Mouse (Mus musculus) midbrain, embryonic 15.5 days (tissue): ENCODE measurements at regions not wholly inside any gene's neighbourhood (a gene's known extent, or its start where the extent isn't known, plus 50 kb on each side); places are given as distances from the start of the nearest gene placed in this dataset.
"Not testable (repeated sequence)": the region's sequence is repeated elsewhere in the genome, so short reads cannot be mapped to it uniquely, and the experiment has no call there.

Experiments used
- ATAC-seq: fragments of 200-750 bp; cut with Nextera tagmentation; replicated peaks from 2 replicates; pipeline ENCODE4 v1.8.0; 2017; ENCODE audit warnings: moderate TSS enrichment
- H3K27ac ChIP-seq: fragments of 300-500 bp; sonication (generic); 2 replicates; pipeline ENCODE4 v1.5.1; 2015; ENCODE audit warnings: mild to moderate bottlenecking, inconsistent platforms
- H3K27me3 ChIP-seq: fragments of 300-500 bp; sonication (generic); replicated peaks from 2 replicates; pipeline ENCODE4 v1.6.1; 2015; ENCODE audit warnings: inconsistent platforms
- H3K36me3 ChIP-seq: fragments of 300-500 bp; sonication (generic); replicated peaks from 2 replicates; pipeline ENCODE4 v1.6.1; 2015; ENCODE audit warnings: inconsistent platforms
- H3K4me1 ChIP-seq: fragments of 300-500 bp; sonication (generic); 2 replicates; pipeline ENCODE4 v1.6.1; 2015; ENCODE audit warnings: inconsistent platforms
- H3K4me2 ChIP-seq: fragments of 300-500 bp; sonication (generic); 2 replicates; pipeline ENCODE4 v1.6.1; 2015; ENCODE audit warnings: inconsistent platforms, mild to moderate bottlenecking, moderate library complexity
- H3K4me3 ChIP-seq: fragments of 300-500 bp; sonication (generic); 2 replicates; pipeline ENCODE4 v1.5.1; 2015; ENCODE audit warnings: mild to moderate bottlenecking, inconsistent platforms
- H3K9ac ChIP-seq: fragments of 300-500 bp; sonication (generic); 2 replicates; pipeline ENCODE4 v1.6.1; 2015; ENCODE audit warnings: mild to moderate bottlenecking, inconsistent platforms
- H3K9me3 ChIP-seq: fragments of 300-500 bp; sonication (generic); 2 replicates; pipeline ENCODE4 v1.6.1; 2016; ENCODE audit warnings: inconsistent platforms
- WGBS: fragments of 180-500 bp; shearing (Covaris S2); methylation state at CpG from one replicate; pipeline ENCODE4 v1.1.7; 2015; ENCODE audit warnings: mixed read lengths; 5-methylcytosine and 5-hydroxymethylcytosine counted together

DNA sequence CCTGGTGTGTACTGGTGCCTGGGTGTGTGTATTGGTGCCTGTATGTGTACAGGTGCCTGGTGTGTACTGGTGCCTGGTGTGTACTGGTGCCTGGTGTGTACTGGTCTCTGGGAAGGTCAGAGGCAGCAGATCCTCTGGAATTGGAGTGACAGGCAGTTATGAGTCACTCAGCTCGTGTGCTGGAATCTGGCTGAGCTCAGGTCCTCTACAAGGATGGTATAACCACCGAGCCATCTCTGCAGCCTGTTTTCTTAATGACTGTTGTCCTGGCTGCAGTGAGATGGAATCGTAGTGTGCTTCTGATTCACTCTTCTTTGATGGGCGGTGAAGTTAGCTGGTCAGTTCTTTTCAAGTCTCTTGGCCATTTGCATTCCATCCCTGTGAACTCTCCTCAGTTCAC is 164.2 kb upstream of the Rtl1 start:
- Histone ChIP-seq H3K4me3 (no peak overlapping the region), H3K9ac (no peak overlapping the region), H3K27me3 (no peaks in the 10 kb centered on the region), H3K4me2 (no peak overlapping the region), H3K27ac (no peak overlapping the region), H3K36me3 (no peaks in the 10 kb centered on the region), H3K4me1 (no peaks in the 10 kb centered on the region), H3K9me3 (no peaks in the 10 kb centered on the region)
- 69% methylated on average over 4 of the region's 4 CpGs for WGBS
- no peak for ATAC-seq

DNA sequence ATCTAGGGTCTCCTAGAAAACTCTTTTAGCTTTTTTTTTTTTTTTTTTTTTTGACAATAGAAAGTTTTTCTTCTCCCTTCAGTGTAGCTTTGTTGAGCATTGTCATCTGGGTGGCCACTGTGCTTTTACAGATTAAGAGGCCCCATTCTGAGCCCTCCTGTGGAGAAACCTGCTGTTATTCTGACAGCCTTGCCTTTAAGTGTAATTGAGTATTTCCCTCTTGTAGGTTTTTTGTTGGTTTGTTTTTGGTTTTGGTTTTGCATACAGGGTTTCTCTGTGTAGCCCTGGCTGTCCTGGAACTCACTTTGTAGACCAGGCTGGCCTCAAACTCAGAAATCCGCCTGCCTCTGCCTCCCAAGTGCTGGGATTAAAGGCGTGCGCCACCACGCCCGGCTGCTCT is 166.5 kb upstream of the Rtl1 start:
- not testable (repeated sequence) for H3K27me3 ChIP-seq, H3K4me1 ChIP-seq
- WGBS, result 88% methylated on average over 5 of the region's 5 CpGs

DNA sequence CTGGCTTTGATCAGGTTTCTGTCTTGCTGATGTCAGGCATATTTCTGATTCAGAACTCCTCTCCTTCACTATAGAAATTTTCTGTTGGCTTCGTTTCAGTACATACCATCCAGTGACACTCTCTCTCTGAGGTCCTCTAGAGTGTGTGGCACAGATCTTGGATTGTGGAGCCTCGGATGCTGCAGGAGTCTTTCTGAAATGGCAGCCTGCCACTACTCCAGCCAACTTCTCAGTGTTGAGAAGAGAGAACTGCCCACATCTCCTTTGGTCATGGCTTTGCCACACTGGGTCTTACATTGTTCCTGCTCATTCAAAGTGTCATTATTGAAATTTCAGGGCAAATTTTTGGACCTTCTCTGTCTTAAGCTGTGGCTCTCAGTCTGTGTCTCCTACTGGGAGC is 172.4 kb upstream of the Rtl1 start:
- no peaks in the 10 kb centered on the region for H3K27me3 ChIP-seq
- no peak overlapping the region for H3K9ac ChIP-seq
- H3K36me3 ChIP-seq, result no peaks in the 10 kb centered on the region
- WGBS, result 54% methylated on average over 2 of the region's 2 CpGs
- no peaks in the 10 kb centered on the region for H3K9me3 ChIP-seq
- H3K4me1 ChIP-seq, result no peaks in the 10 kb centered on the region
- no peak overlapping the region for H3K27ac ChIP-seq
- H3K4me2 ChIP-seq, result no peak overlapping the region
- ATAC-seq, result no peak
- no peak overlapping the region for H3K4me3 ChIP-seq

More for the DNA sequence above, 166.5 kb upstream of the Rtl1 start:
- not testable (repeated sequence) for H3K9ac ChIP-seq, H3K4me2 ChIP-seq, ATAC-seq, H3K27ac ChIP-seq, H3K9me3 ChIP-seq, H3K4me3 ChIP-seq, H3K36me3 ChIP-seq

DNA sequence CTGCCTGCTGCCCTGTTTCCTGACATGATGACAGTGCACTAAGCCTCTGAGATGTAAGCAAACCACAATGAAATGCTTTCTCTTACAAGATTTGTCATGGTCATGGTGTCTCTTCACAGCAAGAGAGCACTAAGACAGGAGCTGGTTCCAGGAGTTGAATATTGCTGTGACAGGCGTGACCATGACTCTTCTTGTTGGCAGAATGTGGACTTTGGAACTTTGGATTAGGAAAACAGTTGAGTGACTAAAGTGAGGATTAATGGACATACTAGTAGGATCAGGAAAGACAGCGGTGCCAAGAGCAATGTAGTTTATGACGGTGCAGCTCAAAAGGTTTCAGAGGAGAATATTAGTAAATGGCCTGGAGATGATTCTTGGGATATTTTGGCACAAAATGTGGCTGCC is 173.8 kb upstream of the Rtl1 start:
- H3K27me3 ChIP-seq, result no peaks in the 10 kb centered on the region
- H3K36me3 ChIP-seq, result no peaks in the 10 kb centered on the region
- no peak overlapping the region for H3K4me2 ChIP-seq
- no peak overlapping the region for H3K4me3 ChIP-seq
- 49% methylated on average over 3 of the region's 3 CpGs for WGBS
- ATAC-seq, result no peak
- no peak overlapping the region for H3K27ac ChIP-seq
- no peak overlapping the region for H3K9ac ChIP-seq
- H3K4me1 ChIP-seq, result no peaks in the 10 kb centered on the region
- H3K9me3 ChIP-seq, result no peaks in the 10 kb centered on the region

DNA sequence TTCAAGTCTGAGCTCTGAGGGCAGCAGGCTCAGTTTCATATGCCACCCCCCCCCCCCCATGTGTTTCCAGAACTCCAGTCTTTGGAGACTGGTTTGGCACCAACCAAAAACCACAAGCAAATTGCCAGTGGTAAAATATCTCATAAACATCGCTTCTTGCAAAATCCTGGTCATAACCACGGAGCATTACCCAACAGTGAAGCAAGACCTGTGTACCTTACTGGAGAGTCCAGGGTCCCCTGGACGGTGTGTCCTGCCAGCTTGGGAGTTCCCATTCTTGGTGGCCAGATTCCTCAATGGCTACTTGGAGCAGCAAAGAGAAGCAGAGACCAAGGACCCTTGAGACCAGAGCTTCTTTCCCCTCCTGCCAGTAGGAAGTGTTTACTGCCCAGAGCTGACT is 198.7 kb upstream of the Rtl1 start:
- no peak overlapping the region for H3K27ac ChIP-seq
- H3K4me1 ChIP-seq, result no peaks in the 10 kb centered on the region
- H3K4me3 ChIP-seq, result no peak overlapping the region
- no peak for ATAC-seq
- H3K9ac ChIP-seq, result no peak overlapping the region
- no peaks in the 10 kb centered on the region for H3K27me3 ChIP-seq
- H3K9me3 ChIP-seq, result no peaks in the 10 kb centered on the region
- H3K36me3 ChIP-seq, result no peaks in the 10 kb centered on the region
- H3K4me2 ChIP-seq, result no peak overlapping the region
- 94% methylated on average over 3 of the region's 3 CpGs for WGBS

DNA sequence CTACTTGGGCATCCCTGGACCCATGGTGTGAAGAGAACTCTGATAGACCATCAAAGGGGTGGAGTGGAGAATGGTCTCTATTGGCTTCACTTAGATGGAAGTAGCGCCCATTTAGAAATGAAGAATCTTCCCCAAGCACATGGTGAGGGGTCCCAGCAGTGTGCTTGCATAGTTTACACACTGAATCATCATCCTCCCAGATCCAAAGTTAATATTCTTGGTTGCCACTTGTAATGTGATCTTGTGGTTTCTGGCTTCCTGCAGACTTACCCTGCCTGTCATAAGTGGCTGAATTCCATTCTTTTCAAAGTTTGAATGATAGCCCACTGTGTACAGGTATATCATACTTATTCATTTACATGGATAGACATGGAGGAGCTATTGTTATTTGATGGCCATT is 199.3 kb upstream of the Rtl1 start:
- WGBS, result 86% methylated on average over 1 of the region's 1 CpGs
- Histone ChIP-seq H3K4me2 (no peak overlapping the region), H3K4me1 (no peaks in the 10 kb centered on the region), H3K9ac (no peak overlapping the region), H3K9me3 (no peaks in the 10 kb centered on the region), H3K4me3 (no peak overlapping the region), H3K27ac (no peak overlapping the region), H3K27me3 (no peaks in the 10 kb centered on the region), H3K36me3 (no peaks in the 10 kb centered on the region)
- ATAC-seq, result no peak

DNA sequence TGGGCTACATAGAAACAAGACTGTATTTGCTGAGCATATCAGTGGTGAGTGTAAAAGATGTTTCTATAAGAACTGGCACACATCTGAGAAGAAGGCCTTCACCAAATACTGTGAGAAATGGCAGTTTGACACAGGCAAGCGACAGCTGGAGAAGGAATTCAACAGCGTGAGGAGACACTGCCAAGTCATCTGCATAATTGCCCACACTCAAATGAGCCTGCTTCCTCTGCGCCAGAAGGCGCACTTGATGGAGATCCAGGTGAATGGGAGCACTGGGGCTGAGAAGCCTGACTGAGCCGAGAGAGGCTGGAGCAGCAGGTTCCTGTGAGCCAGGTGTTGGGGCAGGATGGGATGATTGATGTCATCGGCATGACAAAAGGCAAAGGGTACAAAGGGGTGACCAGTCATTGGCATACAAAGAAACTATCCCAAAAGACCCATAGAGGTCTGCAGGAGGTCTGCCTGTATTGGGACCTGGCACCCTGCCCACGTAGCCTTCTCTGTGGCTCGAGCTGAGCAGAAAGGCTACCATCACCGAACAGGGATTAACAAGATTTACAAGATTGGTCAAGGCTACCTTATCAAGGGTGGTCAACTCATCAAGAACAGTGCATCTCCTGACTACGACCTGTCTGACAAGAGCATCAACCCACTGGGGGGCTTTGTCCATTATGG is 227.2 kb upstream of the Rtl1 start:
- no peak overlapping the region for H3K9ac ChIP-seq
- no peaks in the 10 kb centered on the region for H3K27me3 ChIP-seq
- peaks cover 5% of the 10 kb centered on the region; the same call in 1 of the 2 replicates for H3K4me1 ChIP-seq
- ATAC-seq, result no peak
- H3K4me2 ChIP-seq, result no peak overlapping the region
- H3K4me3 ChIP-seq, result no peak overlapping the region
- H3K27ac ChIP-seq, result no peak overlapping the region
- WGBS, result 82% methylated on average over 10 of the region's 10 CpGs
- H3K36me3 ChIP-seq, result no peaks in the 10 kb centered on the region
- H3K9me3 ChIP-seq, result no peaks in the 10 kb centered on the region

DNA sequence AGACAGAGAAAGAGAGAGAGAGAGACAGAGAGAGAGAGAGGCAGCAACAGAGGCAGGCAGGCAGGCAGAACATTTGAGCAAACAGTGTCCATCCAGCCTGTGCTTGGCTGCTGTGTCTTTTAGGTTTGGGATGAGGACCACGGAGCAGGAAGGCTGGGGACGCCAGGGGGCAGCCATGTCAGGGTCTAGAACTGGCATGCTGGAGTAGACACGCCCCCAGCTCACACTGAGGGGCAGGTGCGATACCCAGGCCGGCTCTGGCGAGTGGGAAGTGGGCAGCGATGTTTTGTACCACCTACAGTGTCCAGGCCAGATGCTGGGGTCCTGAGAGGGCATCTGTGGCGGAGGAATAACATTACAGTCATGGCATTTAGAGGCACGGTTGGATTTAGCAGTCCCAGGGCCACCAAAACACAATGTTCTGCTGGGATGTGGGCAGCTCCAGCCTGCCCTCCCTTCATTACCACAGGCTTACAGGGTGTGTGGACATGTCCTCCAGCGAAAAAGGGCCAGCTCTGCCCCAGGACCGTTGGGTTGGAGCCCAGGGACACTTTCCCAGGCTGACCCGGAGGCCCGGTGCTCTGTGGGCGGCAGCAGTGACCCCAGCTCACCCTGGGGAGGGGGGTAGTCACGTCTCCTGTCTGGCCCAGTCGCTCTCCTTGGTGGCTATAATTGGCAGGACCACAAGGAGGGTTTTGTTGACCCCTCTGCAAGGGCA is 230.3 kb upstream of the Rtl1 start:
- Histone ChIP-seq H3K4me2 (no peak overlapping the region), H3K9ac (no peak overlapping the region), H3K36me3 (no peaks in the 10 kb centered on the region), H3K4me3 (no peak overlapping the region), H3K27ac (no peak overlapping the region), H3K9me3 (no peaks in the 10 kb centered on the region), H3K4me1 (peaks cover 5% of the 10 kb centered on the region; the same call in 1 of the 2 replicates), H3K27me3 (no peaks in the 10 kb centered on the region)
- ATAC-seq, result 0 out of 2 replicates have a peak, but pooled peaks have one; percentile 17
- 26% methylated on average over 16 of the region's 16 CpGs for WGBS

DNA sequence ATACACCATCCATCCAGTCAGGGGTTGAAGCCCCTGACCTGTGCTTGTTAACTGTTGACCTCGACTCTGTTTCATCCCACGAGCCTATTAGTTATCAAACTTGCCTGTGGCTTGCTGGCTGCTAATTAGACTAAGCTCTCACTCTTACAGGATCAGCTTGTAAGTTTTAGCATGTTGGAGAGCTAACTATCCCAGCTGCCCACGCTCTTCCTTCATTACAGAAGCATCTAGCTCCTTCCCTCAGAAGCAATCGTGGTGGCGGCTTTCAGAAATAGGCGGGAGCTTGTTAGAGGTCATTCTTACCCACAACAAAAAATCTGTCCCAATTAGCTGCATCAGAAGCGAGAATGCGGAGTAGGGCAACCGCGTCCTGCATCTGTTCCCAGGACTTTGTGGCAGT is 232.8 kb upstream of the Rtl1 start:
- Histone ChIP-seq H3K27me3 (no peaks in the 10 kb centered on the region), H3K4me2 (no peak overlapping the region), H3K4me3 (no peak overlapping the region), H3K9me3 (no peaks in the 10 kb centered on the region), H3K4me1 (peaks cover 5% of the 10 kb centered on the region; the same call in 1 of the 2 replicates), H3K9ac (no peak overlapping the region), H3K36me3 (no peaks in the 10 kb centered on the region), H3K27ac (no peak overlapping the region)
- no peak for ATAC-seq
- 73% methylated on average over 10 of the region's 10 CpGs for WGBS

DNA sequence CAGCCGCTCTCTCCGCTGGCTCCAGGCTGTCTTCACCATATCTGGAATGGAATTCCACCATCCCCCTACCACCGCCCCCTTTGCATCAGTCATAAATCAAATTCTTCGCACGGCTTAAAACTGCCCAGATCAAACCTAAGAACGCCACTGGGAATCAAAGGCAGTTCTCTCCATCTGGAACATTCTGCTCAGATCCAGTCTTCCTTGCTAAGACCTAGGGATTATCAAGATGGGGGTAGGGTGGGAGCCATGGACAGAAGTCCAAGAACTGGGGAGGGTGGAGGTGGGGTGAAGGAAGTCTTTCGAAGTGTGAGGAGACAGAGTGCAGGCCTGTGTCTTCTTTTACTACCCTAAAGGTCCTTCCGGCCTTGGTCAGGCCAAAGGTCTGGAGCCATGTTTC is 236.4 kb upstream of the Rtl1 start:
- Histone ChIP-seq H3K36me3 (no peaks in the 10 kb centered on the region), H3K4me3 (no peak overlapping the region), H3K4me1 (peaks cover 12% of the 10 kb centered on the region), H3K9me3 (no peaks in the 10 kb centered on the region), H3K27ac (no peak overlapping the region), H3K27me3 (no peaks in the 10 kb centered on the region), H3K4me2 (no peak overlapping the region), H3K9ac (no peak overlapping the region)
- ATAC-seq, result no peak
- whole genome bisulfite sequencing, result 93% methylated on average over 8 of the region's 8 CpGs

DNA sequence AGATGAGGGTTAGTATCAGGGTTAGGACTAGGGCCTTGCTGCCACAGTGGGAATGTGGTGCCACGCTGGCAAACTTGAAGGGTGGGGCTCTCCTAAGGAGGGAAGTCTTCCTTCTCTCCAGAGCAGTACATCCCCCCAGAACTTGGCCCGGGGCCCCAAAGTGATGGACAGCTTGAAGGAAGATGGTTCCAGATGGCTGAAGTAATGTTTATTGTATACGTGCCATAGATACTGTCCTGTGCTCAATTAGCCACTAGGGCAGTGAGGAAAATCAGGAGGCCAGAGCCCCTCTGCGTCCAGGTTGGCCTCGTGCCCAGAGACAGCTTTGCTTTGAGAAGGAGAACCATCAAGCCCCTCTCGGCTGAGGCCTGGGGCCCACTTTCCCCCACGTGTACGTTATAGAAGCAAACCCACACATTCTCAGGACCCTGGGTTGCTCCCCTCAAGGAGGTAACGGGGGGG is 239.0 kb upstream of the Rtl1 start:
- no peaks in the 10 kb centered on the region for H3K27me3 ChIP-seq
- no peak overlapping the region for H3K4me3 ChIP-seq
- no peak for ATAC-seq
- peaks cover 12% of the 10 kb centered on the region for H3K4me1 ChIP-seq
- no peak overlapping the region for H3K9ac ChIP-seq
- no peak overlapping the region for H3K4me2 ChIP-seq
- 41% methylated on average over 9 of the region's 9 CpGs for WGBS
- H3K27ac ChIP-seq, result no peak overlapping the region
- no peaks in the 10 kb centered on the region for H3K36me3 ChIP-seq
- no peaks in the 10 kb centered on the region for H3K9me3 ChIP-seq

DNA sequence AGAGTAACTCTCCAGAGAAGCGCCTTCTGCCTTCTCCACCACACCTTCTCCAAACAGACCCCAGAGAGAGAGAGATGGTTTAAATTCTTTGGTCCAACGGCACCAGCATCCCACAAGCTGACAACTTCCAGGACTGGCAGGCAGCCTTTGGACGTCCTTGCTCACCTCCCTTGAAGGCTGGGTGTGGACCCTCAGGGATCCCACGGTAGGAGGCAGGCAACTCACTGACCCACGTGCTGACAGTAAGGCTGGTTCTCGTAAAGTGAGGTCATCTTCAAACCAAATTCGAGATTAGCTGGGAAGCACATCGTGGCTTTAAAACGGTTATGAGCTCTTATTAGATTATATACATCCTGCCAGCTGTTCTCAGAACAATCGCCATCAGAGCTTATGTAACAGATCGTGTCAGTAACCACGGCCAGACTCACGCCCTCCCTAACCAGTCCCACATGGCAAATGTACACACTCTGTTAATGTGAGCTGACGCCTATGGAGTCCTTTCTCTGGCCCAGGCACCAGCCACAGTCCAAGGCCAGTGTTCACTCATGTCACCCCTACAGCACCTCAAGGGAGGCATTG is 239.9 kb upstream of the Rtl1 start:
- WGBS, result 67% methylated on average over 14 of the region's 14 CpGs
- no peaks in the 10 kb centered on the region for H3K9me3 ChIP-seq
- H3K27ac ChIP-seq, result no peak overlapping the region
- no peak overlapping the region for H3K4me2 ChIP-seq
- no peaks in the 10 kb centered on the region for H3K36me3 ChIP-seq
- H3K9ac ChIP-seq, result no peak overlapping the region
- H3K4me1 ChIP-seq, result peaks cover 12% of the 10 kb centered on the region
- H3K4me3 ChIP-seq, result no peak overlapping the region
- no peak for ATAC-seq
- no peaks in the 10 kb centered on the region for H3K27me3 ChIP-seq
